Mouse (Mus musculus) liver, adult 2 months (tissue): Measurements from ENCODE around the gene Atxn10.

ENCODE experiments used
- CTCF ChIP-seq: fragments of 200-500 bp; IDR thresholded peaks from 2 replicates; pipeline ENCODE4 v1.5.1; 2011; ENCODE audit warnings: low read depth, low read length, control low read depth
- POLR2A ChIP-seq: fragments of 200-500 bp; IDR thresholded peaks from 2 replicates; pipeline ENCODE4 v1.6.1; 2011; ENCODE audit warnings: low read length, control low read depth; ENCODE audit not compliant: insufficient read depth; ENCODE audit errors: extremely low read depth

DNA sequence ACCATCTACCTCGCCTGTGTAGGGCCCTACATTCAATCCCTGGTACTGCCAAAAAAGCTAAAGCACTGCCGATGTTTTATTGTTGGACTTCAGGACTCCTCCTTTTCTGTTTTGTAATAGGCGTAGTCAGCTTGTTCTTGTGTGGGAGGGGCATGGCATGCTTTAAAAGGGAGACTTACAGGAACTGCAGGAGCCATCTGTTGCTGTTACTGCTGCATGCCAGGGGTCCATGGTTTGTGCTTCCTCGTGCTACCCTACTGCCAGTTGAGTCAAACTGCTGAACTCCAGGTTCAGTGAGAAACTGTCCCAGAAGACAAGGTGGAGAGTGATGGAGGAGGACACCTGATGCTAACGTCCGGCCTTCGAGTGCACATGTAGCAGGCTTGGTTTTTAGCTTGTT is 65.9 kb downstream of the Atxn10 start:
- no peak for TF ChIP-seq CTCF
- no peak for TF ChIP-seq POLR2A
